Mouse (Mus musculus) heart, postnatal 0 days (tissue): ENCODE data around the gene Tnrc18. TPM values are rescaled to one million over a fixed set of nuclear protein-coding genes. Genes with fewer than 3 reads are reported as not detected.

Source experiments
- ATAC-seq: fragments of 200-750 bp; cut with Nextera tagmentation; 2 replicates; pipeline ENCODE4 v1.8.0; 2017; ENCODE audit warnings: low read depth, moderate number of reproducible peaks, moderate library complexity; ENCODE audit not compliant: insufficient read depth
- DNase-seq: peaks from one replicate; pipeline ENCODE4 v3.0.0-alpha.2; 2016; ENCODE audit warnings: low spot score
- H3K27ac ChIP-seq: fragments of 300-500 bp; sonication (generic); 2 replicates; pipeline ENCODE4 v1.5.1; 2014; ENCODE audit warnings: low read depth, mild to moderate bottlenecking
- H3K27me3 ChIP-seq: fragments of 300-500 bp; sonication (generic); 2 replicates; pipeline ENCODE4 v1.6.1; 2014; ENCODE audit warnings: low read length, mixed read lengths; ENCODE audit not compliant: control insufficient read depth, insufficient read depth
- H3K36me3 ChIP-seq: fragments of 300-500 bp; sonication (generic); replicated peaks from 2 replicates; pipeline ENCODE4 v1.6.1; 2014; ENCODE audit warnings: low read length, mixed read lengths; ENCODE audit not compliant: control insufficient read depth, insufficient read depth
- H3K4me1 ChIP-seq: fragments of 300-500 bp; sonication (generic); 2 replicates; pipeline ENCODE4 v1.6.1; 2014; ENCODE audit warnings: antibody characterized with exemption; ENCODE audit not compliant: control insufficient read depth, insufficient read depth
- H3K4me2 ChIP-seq: fragments of 300-500 bp; sonication (generic); 2 replicates; pipeline ENCODE4 v1.6.1; 2014; ENCODE audit warnings: low read depth, mild to moderate bottlenecking, low read length, moderate library complexity
- H3K4me3 ChIP-seq: fragments of 300-500 bp; sonication (generic); 2 replicates; pipeline ENCODE4 v1.5.1; 2014; ENCODE audit warnings: low read depth, low read length
- H3K9ac ChIP-seq: fragments of 300-500 bp; sonication (generic); replicated peaks from 2 replicates; pipeline ENCODE4 v1.6.1; 2014; ENCODE audit warnings: low read depth, low read length, mixed read lengths
- H3K9me3 ChIP-seq: fragments of 300-500 bp; sonication (generic); replicated peaks from 2 replicates; pipeline ENCODE4 v1.6.1; 2016; ENCODE audit warnings: low read length; ENCODE audit not compliant: control insufficient read depth
- CTCF ChIP-seq: IDR thresholded peaks from 2 replicates; pipeline ENCODE4 v1.5.1; 2016; ENCODE audit warnings: antibody characterized with exemption, control low read depth, low read depth
- EP300 ChIP-seq: IDR thresholded peaks from 2 replicates; pipeline ENCODE4 v1.6.1; 2016; ENCODE audit warnings: antibody characterized with exemption, low read depth
- WGBS: fragments of 180-500 bp; shearing (Covaris S2); extraction: QIAGEN DNeasy Blood & Tissue Kit; methylation state at CpG from one replicate; pipeline ENCODE4 v1.1.7; 2014; 5-methylcytosine and 5-hydroxymethylcytosine counted together
- polyA plus RNA-seq: library from polyadenylated mRNA; unstranded; fragments of >200 nt; fragmentation: Nextera tagmentation; extraction: Ambion mirVana; gene quantifications from 2 replicates; pipeline ENCODE4 v1.2.1, GENCODE M21; 2015
- total RNA-seq: library from RNA; depleted of rRNA; stranded (reverse); fragments of >200 nt; gene quantifications from 2 replicates; pipeline ENCODE4 v1.2.3, GENCODE M21; 2014; ENCODE audit warnings: low replicate concordance

Tnrc18 gene
- total and polyA plus RNA-seq, 2 experiments from 2014 or later = 10.4 to 69.3 TPM

GRCm38 (mm10) chr5:142796921-142797320 lies 20.5 kb downstream of the Tnrc18 start:
- Histone ChIP-seq H3K4me1 (peaks cover 43% of the 10 kb centered on the region), H3K9ac (no peak overlapping the region), H3K36me3 (no peaks in the 10 kb centered on the region), H3K27me3 (no peaks in the 10 kb centered on the region), H3K27ac (no peak overlapping the region), H3K4me2 (no peak overlapping the region), H3K9me3 (no peaks in the 10 kb centered on the region), H3K4me3 (no peak overlapping the region)
- no peak for TF ChIP-seq CTCF
- TF ChIP-seq EP300 = no peak
- no peak for DNase-seq
- no peak for ATAC-seq
- WGBS = 88% methylated on average over 4 of the region's 4 CpGs

- no peaks in the 10 kb centered on the region for H3K9me3 ChIP-seq
- H3K4me2 ChIP-seq = peak overlapping the region; percentile 33; the same call in 1 of the 2 replicates
- peak overlapping the region; percentile 50; the same call in 1 of the 2 replicates for H3K9ac ChIP-seq
- DNase-seq = no peak
- 74% methylated on average over 13 of the region's 13 CpGs for WGBS
- peaks cover 9% of the 10 kb centered on the region for H3K36me3 ChIP-seq
- TF ChIP-seq CTCF (no peak), EP300 (no peak)
- no peak for ATAC-seq
- peak overlapping the region; percentile 25; the same call in 1 of the 2 replicates for H3K4me3 ChIP-seq
- peak overlapping the region; percentile 53 for H3K27ac ChIP-seq
- peaks cover 31% of the 10 kb centered on the region for H3K4me1 ChIP-seq
- H3K27me3 ChIP-seq = no peaks in the 10 kb centered on the region
These were observed 22.9 kb downstream of the Tnrc18 start for GRCm38 (mm10) chr5:142794582-142794981.

DNA sequence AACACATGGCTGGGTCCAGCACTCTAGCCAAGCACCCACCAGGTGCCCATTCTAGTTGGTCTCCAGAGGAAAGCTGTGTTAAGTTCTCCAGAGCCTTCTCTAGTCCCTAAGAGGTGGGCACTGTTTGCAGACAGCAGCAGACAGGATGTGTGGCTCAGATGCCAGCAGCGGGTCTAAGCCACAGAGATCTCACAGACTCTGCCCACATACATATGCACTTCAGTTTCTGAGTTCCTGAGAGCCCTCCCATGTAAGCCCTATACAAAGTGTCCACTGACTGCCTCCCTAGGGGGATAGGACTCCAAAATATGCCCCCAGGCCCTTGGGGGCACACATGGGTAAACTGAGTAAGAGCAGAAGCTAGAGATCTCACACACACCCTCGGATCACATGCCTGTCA lies 23.3 kb downstream of the Tnrc18 start:
- H3K27ac ChIP-seq = peak overlapping the region; percentile 53
- no peak for ATAC-seq
- 70% methylated on average over 2 of the region's 2 CpGs for WGBS
- H3K9ac ChIP-seq = peak overlapping the region; percentile 50; the same call in 1 of the 2 replicates
- peaks cover 30% of the 10 kb centered on the region for H3K4me1 ChIP-seq
- H3K36me3 ChIP-seq = peaks cover 13% of the 10 kb centered on the region
- H3K4me3 ChIP-seq = peak overlapping the region; percentile 25; the same call in 1 of the 2 replicates
- no peaks in the 10 kb centered on the region for H3K9me3 ChIP-seq
- DNase-seq = no peak
- H3K27me3 ChIP-seq = no peaks in the 10 kb centered on the region
- peak overlapping the region; percentile 33; the same call in 1 of the 2 replicates for H3K4me2 ChIP-seq
- TF ChIP-seq CTCF (no peak), EP300 (no peak)

GRCm38 (mm10) chr5:142792594-142792993 lies 24.9 kb downstream of the Tnrc18 start:
- Histone ChIP-seq H3K36me3 (peaks cover 29% of the 10 kb centered on the region), H3K27ac (no peak overlapping the region), H3K4me3 (no peak overlapping the region), H3K9me3 (no peaks in the 10 kb centered on the region), H3K4me1 (peaks cover 15% of the 10 kb centered on the region; the same call in 1 of the 2 replicates), H3K9ac (no peak overlapping the region), H3K27me3 (no peaks in the 10 kb centered on the region), H3K4me2 (no peak overlapping the region)
- DNase-seq (no peak), ATAC-seq (no peak)
- TF ChIP-seq EP300 = no peak
- no peak for TF ChIP-seq CTCF
- 99% methylated on average over 4 of the region's 4 CpGs for WGBS

GRCm38 (mm10) chr5:142788279-142788678 lies 29.2 kb downstream of the Tnrc18 start:
- DNase-seq (no peak), ATAC-seq (no peak)
- H3K4me3 ChIP-seq = no peak overlapping the region
- H3K4me1 ChIP-seq = 0 out of 2 replicates have a peak, but pooled peaks cover 1% of the 10 kb centered on the region
- H3K9me3 ChIP-seq = no peaks in the 10 kb centered on the region
- no peaks in the 10 kb centered on the region for H3K27me3 ChIP-seq
- no peak overlapping the region for H3K4me2 ChIP-seq
- 90% methylated on average over 22 of the region's 23 CpGs for WGBS
- no peak overlapping the region for H3K27ac ChIP-seq
- TF ChIP-seq CTCF (no peak), EP300 (no peak)
- peaks cover 42% of the 10 kb centered on the region for H3K36me3 ChIP-seq
- no peak overlapping the region for H3K9ac ChIP-seq

DNA sequence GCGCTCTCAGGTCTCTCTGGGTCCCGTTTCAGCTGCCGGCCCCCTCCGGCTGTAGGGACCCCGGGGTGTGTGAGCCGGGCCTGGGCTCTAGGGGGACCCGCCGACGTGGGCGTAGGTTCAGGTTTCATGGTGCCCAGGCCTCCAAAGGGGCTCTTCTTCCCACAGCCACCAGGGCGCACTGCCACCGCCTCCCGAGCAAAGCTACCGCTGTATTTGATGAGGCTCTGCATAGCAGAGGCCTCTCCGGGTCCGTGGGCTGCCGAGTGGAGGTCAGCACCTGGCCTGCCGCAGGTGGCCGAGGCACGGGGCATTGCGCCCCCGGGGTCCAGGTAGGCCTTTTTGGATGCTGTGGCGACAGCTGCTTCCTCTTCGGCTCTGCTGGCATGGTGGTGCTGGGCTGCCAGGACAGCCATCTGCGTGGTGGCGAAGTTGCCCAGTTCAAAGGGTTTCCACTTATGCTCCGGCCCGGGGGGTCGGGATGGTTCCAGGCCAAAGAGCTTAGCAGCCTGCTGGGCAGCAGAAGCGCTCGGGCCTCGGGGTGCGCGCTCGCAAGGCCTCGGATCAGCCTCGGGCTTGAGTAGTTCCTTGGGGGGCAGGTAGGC lies 30.1 kb downstream of the Tnrc18 start:
- no peak for ATAC-seq
- no peak overlapping the region for H3K4me3 ChIP-seq
- no peak overlapping the region for H3K9ac ChIP-seq
- H3K27ac ChIP-seq = no peak overlapping the region
- H3K4me1 ChIP-seq = no peaks in the 10 kb centered on the region
- TF ChIP-seq EP300 (no peak), CTCF (no peak)
- H3K4me2 ChIP-seq = no peak overlapping the region
- H3K9me3 ChIP-seq = no peaks in the 10 kb centered on the region
- no peaks in the 10 kb centered on the region for H3K27me3 ChIP-seq
- peaks cover 42% of the 10 kb centered on the region for H3K36me3 ChIP-seq
- 89% methylated on average over 37 of the region's 37 CpGs for WGBS
- no peak for DNase-seq
